In the genomic region with DNA sequence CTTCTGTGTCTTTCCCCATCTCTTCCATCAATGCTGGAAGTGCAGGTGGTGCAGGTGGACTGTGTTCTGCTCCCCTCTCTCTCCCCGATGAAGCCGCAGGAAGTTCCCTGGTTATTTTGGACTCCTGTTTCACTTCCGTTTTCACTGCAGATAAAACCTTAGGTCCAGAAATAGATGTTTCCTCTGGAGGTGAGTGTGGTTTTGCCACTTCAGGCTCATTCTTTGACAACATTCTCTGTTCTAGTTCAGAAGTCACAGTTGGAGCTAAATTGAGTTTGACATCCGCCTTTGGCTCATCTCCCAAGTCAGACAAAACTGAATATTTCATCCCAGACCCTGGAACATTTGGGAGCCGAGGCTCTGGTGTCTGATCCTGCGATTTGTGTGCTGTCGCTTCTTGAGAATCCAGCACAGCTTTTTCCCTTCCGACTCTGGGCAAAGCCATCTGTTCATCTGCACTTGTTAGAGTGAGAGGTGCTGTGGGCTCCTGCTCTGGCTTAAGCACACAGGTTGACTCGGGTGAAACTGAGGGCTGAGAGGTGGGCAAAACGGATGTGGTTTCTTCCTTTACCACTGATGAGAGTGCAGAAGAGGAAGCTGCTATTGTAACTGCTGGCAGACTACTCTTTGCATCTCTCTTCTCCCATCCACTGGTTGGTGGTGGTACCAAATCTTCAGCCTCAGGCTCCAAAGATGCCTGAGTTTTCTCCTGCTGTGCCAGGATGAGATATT, we compare ENCODE assay signal across 11 mouse cellular contexts. TPM values are rescaled to one million over a fixed set of nuclear protein-coding genes. Genes with fewer than 3 reads are reported as not detected.
DNase-seq lines count a peak whose midpoint lies in the region; ATAC-seq and TF ChIP-seq lines count a peak whose summit lies in the region.
"Had no signal": no experiment of that assay in that cellular context is flagged by ENCODE, and none has a peak within 500 bp of the region (broad histone marks: within the 10 kb centered on the region; RNA-seq: fewer than 3 reads in every experiment).

No protein-coding gene starts in this region.

- no peaks in the 10 kb centered on the region for H3K27me3 ChIP-seq in hindbrain, postnatal 0 days (ENCODE audit: insufficient read depth, low read length)
- no peaks in the 10 kb centered on the region for H3K27me3 ChIP-seq in hindbrain, embryonic 11.5 days (ENCODE audit: control insufficient read depth, insufficient read depth, low read length)
- no peaks in the 10 kb centered on the region for H3K27me3 ChIP-seq in kidney, embryonic 16.5 days (ENCODE audit: insufficient read depth, low read length)
- H3K27me3 ChIP-seq: embryonic facial prominence, embryonic 12.5 days; hindbrain, embryonic 15.5 days had no signal

- no peak overlapping the region for H3K9ac ChIP-seq in hindbrain, postnatal 0 days (replicated peaks; ENCODE audit: low read length)
- H3K9ac ChIP-seq in hindbrain, embryonic 11.5 days (ENCODE audit: low read depth, low read length), result no peak overlapping the region
- no peak overlapping the region for H3K9ac ChIP-seq in kidney, embryonic 16.5 days (replicated peaks; ENCODE audit: low read length)
- H3K9ac ChIP-seq: embryonic facial prominence, embryonic 12.5 days; hindbrain, embryonic 15.5 days; lung, embryonic 14.5 days had no signal

- 65% methylated on average over 10 of the region's 10 CpGs for WGBS in hindbrain, postnatal 0 days
- WGBS in hindbrain, embryonic 11.5 days, result 89% methylated on average over 10 of the region's 10 CpGs
- 78% methylated on average over 10 of the region's 10 CpGs for WGBS in kidney, embryonic 16.5 days

- TF ChIP-seq CTCF in hindbrain, postnatal 0 days (IDR thresholded peaks at IDR 0.05; ENCODE audit: low read depth), result no peak

- no peak overlapping the region for H3K4me3 ChIP-seq in hindbrain, postnatal 0 days (ENCODE audit: low read length)
- H3K4me3 ChIP-seq in hindbrain, embryonic 11.5 days (ENCODE audit: low read depth, low read length), result no peak overlapping the region
- H3K4me3 ChIP-seq in kidney, embryonic 16.5 days (ENCODE audit: low read length), result no peak overlapping the region
- H3K4me3 ChIP-seq: embryonic facial prominence, embryonic 12.5 days; hindbrain, embryonic 15.5 days had no signal

- no peaks in the 10 kb centered on the region for H3K4me1 ChIP-seq in hindbrain, postnatal 0 days (ENCODE audit: insufficient read depth, low read length)
- no peaks in the 10 kb centered on the region for H3K4me1 ChIP-seq in hindbrain, embryonic 11.5 days (replicated peaks; ENCODE audit: control insufficient read depth, insufficient read depth, low read length)
- H3K4me1 ChIP-seq in kidney, embryonic 16.5 days (ENCODE audit: insufficient read depth, low read length), result no peaks in the 10 kb centered on the region
- H3K4me1 ChIP-seq: embryonic facial prominence, embryonic 12.5 days; hindbrain, embryonic 15.5 days had no signal

- no peaks in the 10 kb centered on the region for H3K9me3 ChIP-seq in hindbrain, postnatal 0 days (ENCODE audit: low read length)
- H3K9me3 ChIP-seq in hindbrain, embryonic 11.5 days (ENCODE audit: control insufficient read depth, low read length), result no peaks in the 10 kb centered on the region
- H3K9me3 ChIP-seq in kidney, embryonic 16.5 days (ENCODE audit: low read length), result no peaks in the 10 kb centered on the region
- H3K9me3 ChIP-seq: embryonic facial prominence, embryonic 12.5 days; hindbrain, embryonic 15.5 days had no signal

- H3K27ac ChIP-seq in hindbrain, postnatal 0 days, result no peak overlapping the region
- H3K27ac ChIP-seq in hindbrain, embryonic 11.5 days (ENCODE audit: low read depth, low read length), result no peak overlapping the region
- H3K27ac ChIP-seq in kidney, embryonic 16.5 days (ENCODE audit: low read length), result no peak overlapping the region
- H3K27ac ChIP-seq: embryonic facial prominence, embryonic 12.5 days; hindbrain, embryonic 15.5 days had no signal

- peak; percentile 29 for DNase-seq in hindbrain, postnatal 0 days (ENCODE audit: low spot score)
- DNase-seq in hindbrain, embryonic 11.5 days (ENCODE audit: low spot score), result no peak
- DNase-seq in B cell, adult 2 months, result peak; percentile 69 to 73
- peak; percentile 8 for DNase-seq in c-Kit-positive CD71-negative TER-119-negative erythroid progenitor cells, embryonic 14.5 days (ENCODE audit: low read depth)
- DNase-seq in natural killer cell, adult 2 months (ENCODE audit: low spot score in 2 of 2), result peak; percentile 69
- no peak for DNase-seq in gastrocnemius, postnatal 25 days
- DNase-seq in gastrocnemius, adult 8-10 months (ENCODE audit: low spot score in 2 of 2), result no peak
- DNase-seq: lung, embryonic 14.5 days had no signal

- H3K36me3 ChIP-seq in hindbrain, postnatal 0 days (ENCODE audit: insufficient read depth, low read length), result no peaks in the 10 kb centered on the region
- no peaks in the 10 kb centered on the region for H3K36me3 ChIP-seq in hindbrain, embryonic 11.5 days (ENCODE audit: control insufficient read depth, insufficient read depth, low read length)
- no peaks in the 10 kb centered on the region for H3K36me3 ChIP-seq in kidney, embryonic 16.5 days (ENCODE audit: insufficient read depth, low read length)
- H3K36me3 ChIP-seq: embryonic facial prominence, embryonic 12.5 days; hindbrain, embryonic 15.5 days had no signal

- no peak for ATAC-seq in hindbrain, postnatal 0 days
- no peak for ATAC-seq in hindbrain, embryonic 11.5 days (ENCODE audit: low FRiP score)
- ATAC-seq in kidney, embryonic 16.5 days (ENCODE audit: low FRiP score, low TSS enrichment), result no peak

- H3K4me2 ChIP-seq in hindbrain, postnatal 0 days (ENCODE audit: low read depth, low read length), result no peak overlapping the region
- no peak overlapping the region for H3K4me2 ChIP-seq in hindbrain, embryonic 11.5 days (replicated peaks; ENCODE audit: low read depth, low read length)
- no peak overlapping the region for H3K4me2 ChIP-seq in kidney, embryonic 16.5 days (replicated peaks; ENCODE audit: low read depth, low read length)
- H3K4me2 ChIP-seq: embryonic facial prominence, embryonic 12.5 days; hindbrain, embryonic 15.5 days; lung, embryonic 14.5 days had no signal

RNA-seq across cellular contexts. Expression of a gene that starts 50.2 kb away (rescaled TPM):
- total RNA-seq in hindbrain, postnatal 0 days (2014; rRNA removed), result 0.75 and 0.94 TPM in 2 replicates
- 0.19 and 0.26 TPM in 2 replicates for polyA plus RNA-seq in hindbrain, postnatal 0 days (2015; fragmentation: Nextera tagmentation; extraction: Ambion mirVana)
- 0.01 and 0.14 TPM in 2 replicates for polyA plus RNA-seq in hindbrain, embryonic 11.5 days (2014; fragmentation: Nextera tagmentation; extraction: Ambion mirVana)
- 0.09 and 0.11 TPM in 2 replicates for polyA plus RNA-seq in kidney, embryonic 16.5 days (2015; fragmentation: Nextera tagmentation; extraction: Ambion mirVana)
- total RNA-seq in gastrocnemius, postnatal 25 days (2021), result 100 to 1,000 TPM; 758 to 970 TPM
- 1,000 to 10,000 TPM; 1,379 to 2,047 (median 1,612) TPM for total RNA-seq in gastrocnemius, adult 8-10 months (2022)

Comparison
In these comparisons a context has a peak if more than half of its experiments do, and no peak if none do; other contexts are left out.
1. DNase-seq: peak in hindbrain, postnatal 0 days (single experiment), B cell, adult 2 months (2 of 2), c-Kit-positive CD71-negative TER-119-negative erythroid progenitor cells, embryonic 14.5 days (single experiment) and natural killer cell, adult 2 months (2 of 2); none in hindbrain, embryonic 11.5 days (single experiment), gastrocnemius, postnatal 25 days (single experiment) and gastrocnemius, adult 8-10 months (0 of 2).
2. RNA of a gene that starts 50.2 kb away (total RNA-seq): 1,379 to 2,047 TPM in gastrocnemius, adult 8-10 months and 758 to 970 TPM in gastrocnemius, postnatal 25 days; 0.75 to 0.94 TPM in hindbrain, postnatal 0 days; every median in the first group is over 100 times any median in the second.